In genomic region chr19:14599851-14600251, GRCm38 (mm10) we compare ENCODE assay signal across 11 mouse cellular contexts. TPM values are rescaled to one million over a fixed set of nuclear protein-coding genes. Genes with fewer than 3 reads are reported as not detected.
A peak's percentile ranks its signal among the peaks of the same experiment; 100 is the strongest.
DNase-seq lines count a peak whose midpoint lies in the region; ATAC-seq and TF ChIP-seq lines count a peak whose summit lies in the region.
"Had no signal": no experiment of that assay in that cellular context is flagged by ENCODE, and none has a peak within 500 bp of the region (broad histone marks: within the 10 kb centered on the region; RNA-seq: fewer than 3 reads in every experiment).

No protein-coding gene starts in this region.

- H3K9ac ChIP-seq in hindbrain, embryonic 15.5 days = no peak overlapping the region
- H3K9ac ChIP-seq in hindbrain, embryonic 12.5 days = no peak overlapping the region
- H3K9ac ChIP-seq in ES-E14 (ENCODE audit: insufficient read depth, low read depth, low read length, poor library complexity, severe bottlenecking) = peak overlapping the region; percentile 10; the same call in 1 of the 2 replicates
- no peak overlapping the region for H3K9ac ChIP-seq in limb, embryonic 13.5 days
- H3K9ac ChIP-seq: heart, embryonic 12.5 days had no signal

- in situ Hi-C loops in ES-E14 (cut with MboI; ENCODE audit: low sequenced_read_pairs in 2 of 2, unreplicated experiment in 2 of 2) = no loop called here

- H3K4me2 ChIP-seq in hindbrain, embryonic 15.5 days = 0 out of 2 replicates have a peak overlapping the region, but pooled peaks have one; percentile 58
- H3K4me2 ChIP-seq in hindbrain, embryonic 12.5 days (replicated peaks) = no peak overlapping the region
- H3K4me2 ChIP-seq in limb, embryonic 13.5 days (replicated peaks) = peak overlapping the region; percentile 74

- peaks cover 15% of the 10 kb centered on the region for H3K4me1 ChIP-seq in hindbrain, embryonic 15.5 days (replicated peaks)
- peaks cover 16% of the 10 kb centered on the region for H3K4me1 ChIP-seq in hindbrain, embryonic 12.5 days
- peaks cover 3% of the 10 kb centered on the region in 2 experiments; a peak in 2 of 4 replicates for H3K4me1 ChIP-seq in ES-E14 (ENCODE audit: control insufficient read depth in 2 of 2, insufficient read depth in 2 of 2, low read length in 2 of 2, poor library complexity in 1 of 2)
- peaks cover 22% of the 10 kb centered on the region for H3K4me1 ChIP-seq in limb, embryonic 13.5 days

- peaks cover 16% of the 10 kb centered on the region; the same call in 1 of the 2 replicates for H3K27me3 ChIP-seq in hindbrain, embryonic 15.5 days
- H3K27me3 ChIP-seq in hindbrain, embryonic 12.5 days = peaks cover 8% of the 10 kb centered on the region
- 0 out of 2 replicates have a peak, but pooled peaks cover 2% of the 10 kb centered on the region for H3K27me3 ChIP-seq in limb, embryonic 13.5 days
- H3K27me3 ChIP-seq: heart, embryonic 12.5 days had no signal

- 41% methylated on average over 8 of the region's 8 CpGs for WGBS in hindbrain, embryonic 15.5 days
- WGBS in hindbrain, embryonic 12.5 days = 44% methylated on average over 8 of the region's 8 CpGs
- WGBS in limb, embryonic 13.5 days = 42% methylated on average over 8 of the region's 8 CpGs

- H3K4me3 ChIP-seq in hindbrain, embryonic 15.5 days = no peak overlapping the region
- H3K4me3 ChIP-seq in hindbrain, embryonic 12.5 days = no peak overlapping the region
- H3K4me3 ChIP-seq in ES-E14 (ENCODE audit: insufficient read depth in 1 of 2, low read depth in 1 of 2, low read length in 2 of 2, poor library complexity in 1 of 2, severe bottlenecking in 1 of 2) = peak overlapping the region in 1 of 2 experiments; percentile 99; a peak in 1 of 4 replicates
- no peak overlapping the region for H3K4me3 ChIP-seq in limb, embryonic 13.5 days

- H3K27ac ChIP-seq in hindbrain, embryonic 15.5 days (replicated peaks) = no peak overlapping the region
- no peak overlapping the region for H3K27ac ChIP-seq in hindbrain, embryonic 12.5 days
- H3K27ac ChIP-seq in ES-E14 (ENCODE audit: insufficient read depth, low read depth, low read length, poor library complexity, severe bottlenecking) = no peak overlapping the region
- H3K27ac ChIP-seq in limb, embryonic 13.5 days = no peak overlapping the region

- ATAC-seq in hindbrain, embryonic 15.5 days (ENCODE audit: low FRiP score, low read depth) = no peak
- no peak for ATAC-seq in hindbrain, embryonic 12.5 days (ENCODE audit: low FRiP score)
- ATAC-seq in limb, embryonic 13.5 days (ENCODE audit: low FRiP score, low read depth) = no peak

- no peaks in the 10 kb centered on the region for H3K9me3 ChIP-seq in hindbrain, embryonic 15.5 days
- no peaks in the 10 kb centered on the region for H3K9me3 ChIP-seq in hindbrain, embryonic 12.5 days (replicated peaks)
- no peaks in the 10 kb centered on the region for H3K9me3 ChIP-seq in ES-E14 (ENCODE audit: control insufficient read depth, insufficient read depth, low read depth, low read length)
- no peaks in the 10 kb centered on the region for H3K9me3 ChIP-seq in limb, embryonic 13.5 days
- H3K9me3 ChIP-seq: heart, embryonic 12.5 days had no signal

- peak; percentile 13 to 22 for DNase-seq in cerebellum, adult 18-20 months
- DNase-seq in cerebellum, postnatal 25 days = no peak
- no peak for DNase-seq in ES-E14 (ENCODE audit: low read depth, low spot score)
- DNase-seq in gastrocnemius, postnatal 10 days = no peak
- DNase-seq in testis, postnatal 10 days (ENCODE audit: low spot score) = no peak
- DNase-seq: kidney, postnatal 10 days; right cerebral cortex, adult 18-20 months had no signal

- no peaks in the 10 kb centered on the region for H3K36me3 ChIP-seq in hindbrain, embryonic 15.5 days
- H3K36me3 ChIP-seq in hindbrain, embryonic 12.5 days = no peaks in the 10 kb centered on the region
- peaks cover 3% of the 10 kb centered on the region for H3K36me3 ChIP-seq in ES-E14 (ENCODE audit: control insufficient read depth, insufficient read depth, low read length, poor library complexity, severe bottlenecking)
- H3K36me3 ChIP-seq in limb, embryonic 13.5 days = no peaks in the 10 kb centered on the region
- H3K36me3 ChIP-seq: heart, embryonic 12.5 days had no signal

TF ChIP-seq in ES-E14, 5 proteins besides CTCF, POLR2A, EP300 and RAD21:
- TF ChIP-seq CHD2 (IDR thresholded peaks at IDR 0.05; ENCODE audit: low read depth, low read length) = no peak
- TF ChIP-seq ZNF384 (IDR thresholded peaks at IDR 0.05; ENCODE audit: low read depth, low read length) = no peak
- no peak for TF ChIP-seq HCFC1 (IDR thresholded peaks at IDR 0.05; ENCODE audit: borderline replicate concordance, insufficient read depth, low read length)
- TF ChIP-seq MAFK (IDR thresholded peaks at IDR 0.05; ENCODE audit: insufficient read depth, low read depth, low read length) = no peak
- no peak for TF ChIP-seq ZC3H11A (IDR thresholded peaks at IDR 0.05; ENCODE audit: borderline replicate concordance, low read depth, low read length)

RNA-seq across cellular contexts. Expression of gene Tle4, which starts 2.0 kb away (rescaled TPM):
- 28.7 and 29.7 TPM in 2 replicates for polyA plus RNA-seq in hindbrain, embryonic 15.5 days (2015; fragmentation: Nextera tagmentation; extraction: Ambion mirVana)
- 37.7 and 40.2 TPM in 2 replicates for polyA plus RNA-seq in hindbrain, embryonic 12.5 days (2016; fragmentation: Nextera tagmentation; extraction: Ambion mirVana)
- 45.7 and 52.4 TPM in 2 replicates for total RNA-seq in ES-E14 (2012; rRNA removed)
- 19.3 and 19.8 TPM in 2 replicates for polyA plus RNA-seq in limb, embryonic 13.5 days (2015; fragmentation: Nextera tagmentation; extraction: Ambion mirVana)
- total RNA-seq in gastrocnemius, postnatal 10 days (2021) = 10 to 100 TPM; 20.3 to 21.1 TPM

Comparison
In these comparisons a context has a peak if more than half of its experiments do, and no peak if none do; other contexts are left out.
1. DNase-seq: peak in cerebellum, adult 18-20 months (2 of 2); none in cerebellum, postnatal 25 days (0 of 2), ES-E14 (single experiment), gastrocnemius, postnatal 10 days (single experiment) and testis, postnatal 10 days (single experiment).